Mouse (Mus musculus) T-helper 1 cell (primary cell): ENCODE results near the gene Ror1.

Experiments used
- in situ Hi-C: fragments of 300-600 bp; cut with MboI, MseI; formaldehyde crosslinking; loops from one replicate; pipeline ENCODE4 v1.15.1; 2025; ENCODE audit warnings: high pct_unique_total_duplicates

Gene Ror1

GRCm38 (mm10) chr4:100478592-100479321, 383.2 kb downstream of the Ror1 start, which contains the start of gene Ube2u:
TSS of gene Ube2u (plus strand) at chr4:100478849.
- in situ Hi-C loops, result no loop called here

GRCm38 (mm10) chr4:100488447-100488846, 392.9 kb downstream of the Ror1 start:
- in situ Hi-C loops, result no loop called here
